In genomic region chr2:77961256-77961655, GRCm38 (mm10) we compare ENCODE assay signal across 24 mouse cellular contexts. TPM values are rescaled to one million over a fixed set of nuclear protein-coding genes. Genes with fewer than 3 reads are reported as not detected.
A peak's percentile ranks its signal among the peaks of the same experiment; 100 is the strongest.
DNase-seq lines count a peak whose midpoint lies in the region; ATAC-seq lines count a peak whose summit lies in the region.
"Had no signal": no experiment of that assay in that cellular context is flagged by ENCODE, and none has a peak within 500 bp of the region (broad histone marks: within the 10 kb centered on the region; RNA-seq: fewer than 3 reads in every experiment).

No protein-coding gene starts in this region.

- no peaks in the 10 kb centered on the region for H3K36me3 ChIP-seq in midbrain, embryonic 11.5 days (ENCODE audit: control insufficient read depth, insufficient read depth, low read length)
- H3K36me3 ChIP-seq: G1E had no signal

- no peak overlapping the region for H3K9ac ChIP-seq in midbrain, embryonic 11.5 days (ENCODE audit: low read length)

- H3K4me2 ChIP-seq in midbrain, embryonic 11.5 days = no peak overlapping the region

- no peak overlapping the region for H3K4me3 ChIP-seq in midbrain, embryonic 11.5 days (ENCODE audit: low read depth, low read length)

- no peaks in the 10 kb centered on the region for H3K9me3 ChIP-seq in midbrain, embryonic 11.5 days (ENCODE audit: control insufficient read depth, low read length)
- H3K9me3 ChIP-seq: G1E had no signal

- no peaks in the 10 kb centered on the region for H3K4me1 ChIP-seq in midbrain, embryonic 11.5 days (ENCODE audit: control insufficient read depth, insufficient read depth, low read length)

- H3K27me3 ChIP-seq in midbrain, embryonic 11.5 days (ENCODE audit: control insufficient read depth, insufficient read depth, low read length) = no peaks in the 10 kb centered on the region
- H3K27me3 ChIP-seq: CH12.LX, Patski had no signal

- no peak overlapping the region for H3K27ac ChIP-seq in midbrain, embryonic 11.5 days (ENCODE audit: low read depth, low read length)

- WGBS in midbrain, embryonic 11.5 days = 61% methylated on average over 1 of the region's 1 CpGs

- no peak for ATAC-seq in midbrain, embryonic 11.5 days (ENCODE audit: low FRiP score)
- ATAC-seq: activated CD4-positive, CD25-positive, alpha-beta regulatory T cell, adult 4 months; CD4-positive, CD25-positive, alpha-beta regulatory T cell, adult 4 months; Patski had no signal

- intact Hi-C loops in heart, postnatal 10 days (cut with DNase I) = no loop called here

- DNase-seq in heart, adult 11 months = peak; percentile 10
- DNase-seq in heart, postnatal 10 days = no peak
- peak; percentile 80 for DNase-seq in 3T3-L1 (ENCODE audit: low read depth, low spot score)
- peak; percentile 92 for DNase-seq in adipocyte (ENCODE audit: low spot score)
- no peak for DNase-seq in midbrain, embryonic 11.5 days (ENCODE audit: low spot score, missing footprints)
- DNase-seq in T-cell, adult 2 months (ENCODE audit: low spot score) = no peak
- DNase-seq: adrenal gland, adult 2 months; adrenal gland, adult 8-10 months; adrenal gland, postnatal 10 days; adrenal gland, postnatal 14 days; adrenal gland, postnatal 25 days; adrenal gland, postnatal 36 days; B cell, adult 2 months; cerebellum, adult 11 months; cerebellum, adult 11-12 months; cerebellum, adult 18-20 months; cerebellum, adult 2 months; cerebellum, adult 8-10 months; cerebellum, adult 9-10 months had no signal

RNA-seq across cellular contexts. Expression of gene Cwc22, which starts 15.1 kb away (rescaled TPM):
- 10 to 100 TPM; 18.2 to 21.4 TPM for total RNA-seq in heart, postnatal 10 days (2021)
- 37.0 and 38.5 TPM in 2 replicates for polyA plus RNA-seq in midbrain, embryonic 11.5 days (2014; fragmentation: Nextera tagmentation; extraction: Ambion mirVana)

Comparison
In these comparisons a context has a peak if more than half of its experiments do, and no peak if none do; other contexts are left out.
1. DNase-seq: peak in heart, adult 11 months (single experiment), 3T3-L1 (single experiment) and adipocyte (single experiment); none in heart, postnatal 10 days (0 of 2), midbrain, embryonic 11.5 days (single experiment) and T-cell, adult 2 months (single experiment).